Comparison of ENCODE assay signal across 9 mouse cellular contexts in genomic region chr3:51739049-51739834, GRCm38 (mm10).
DNase-seq lines count a peak whose midpoint lies in the region; ATAC-seq and TF ChIP-seq lines count a peak whose summit lies in the region.
"Had no signal": no experiment of that assay in that cellular context is flagged by ENCODE, and none has a peak within 500 bp of the region (broad histone marks: within the 10 kb centered on the region; RNA-seq: fewer than 3 reads in every experiment).

No protein-coding gene starts in this region.

- H3K4me3 ChIP-seq in heart, postnatal 0 days (ENCODE audit: low read depth, low read length), result no peak overlapping the region
- no peak overlapping the region for H3K4me3 ChIP-seq in midbrain, embryonic 15.5 days
- H3K4me3 ChIP-seq: liver, embryonic 13.5 days had no signal

- ATAC-seq in heart, postnatal 0 days (ENCODE audit: insufficient read depth, low read depth), result peak; percentile 81
- peak; percentile 71 for ATAC-seq in midbrain, embryonic 15.5 days (replicated peaks)
- ATAC-seq in monocyte, adult 5-6 weeks (replicated peaks; ENCODE audit: insufficient number of reproducible peaks, low FRiP score, low TSS enrichment, poor library complexity, severe bottlenecking), result no peak
- ATAC-seq in frontal cortex, adult (ENCODE audit: low TSS enrichment), result no peak

- no peaks in the 10 kb centered on the region for H3K27me3 ChIP-seq in heart, postnatal 0 days (ENCODE audit: control insufficient read depth, insufficient read depth, low read length)
- no peaks in the 10 kb centered on the region for H3K27me3 ChIP-seq in midbrain, embryonic 15.5 days (replicated peaks)
- H3K27me3 ChIP-seq: liver, embryonic 13.5 days had no signal

- H3K4me1 ChIP-seq in heart, postnatal 0 days (ENCODE audit: control insufficient read depth, insufficient read depth), result peaks cover 30% of the 10 kb centered on the region
- peaks cover 22% of the 10 kb centered on the region for H3K4me1 ChIP-seq in midbrain, embryonic 15.5 days

- H3K9ac ChIP-seq in heart, postnatal 0 days (replicated peaks; ENCODE audit: low read depth, low read length), result peak overlapping the region; percentile 50; the same call in 1 of the 2 replicates
- H3K9ac ChIP-seq in midbrain, embryonic 15.5 days, result peak overlapping the region; percentile 21; the same call in 1 of the 2 replicates
- H3K9ac ChIP-seq: liver, embryonic 13.5 days had no signal

- TF ChIP-seq EP300 in heart, postnatal 0 days (IDR thresholded peaks at IDR 0.05; ENCODE audit: low read depth), result no peak

- WGBS in heart, postnatal 0 days, result 18% methylated on average over 12 of the region's 12 CpGs
- WGBS in midbrain, embryonic 15.5 days, result 7% methylated on average over 12 of the region's 12 CpGs

- H3K36me3 ChIP-seq in heart, postnatal 0 days (replicated peaks; ENCODE audit: control insufficient read depth, insufficient read depth, low read length), result no peaks in the 10 kb centered on the region
- no peaks in the 10 kb centered on the region for H3K36me3 ChIP-seq in midbrain, embryonic 15.5 days (replicated peaks)
- H3K36me3 ChIP-seq: liver, embryonic 13.5 days had no signal

- peak overlapping the region; percentile 74 for H3K27ac ChIP-seq in heart, postnatal 0 days (ENCODE audit: low read depth)
- peak overlapping the region; percentile 85 for H3K27ac ChIP-seq in midbrain, embryonic 15.5 days
- H3K27ac ChIP-seq: liver, embryonic 13.5 days had no signal

- DNase-seq in cerebellum, postnatal 10 days, result peak; percentile 52 to 71
- DNase-seq in cerebellum, postnatal 36 days, result no peak
- peak; percentile 14 for DNase-seq in T-cell, adult 2 months (ENCODE audit: low spot score)
- peak; percentile 83 for DNase-seq in heart, postnatal 0 days (ENCODE audit: low spot score)
- peak; percentile 48 to 51 for DNase-seq in kidney, postnatal 36 days
- DNase-seq: liver, embryonic 13.5 days had no signal

- peak; percentile 52 for TF ChIP-seq CTCF in heart, postnatal 0 days (IDR thresholded peaks at IDR 0.05; ENCODE audit: low read depth)

- 0 out of 2 replicates have a peak overlapping the region, but pooled peaks have one; percentile 23 for H3K4me2 ChIP-seq in heart, postnatal 0 days (ENCODE audit: low read depth, low read length)
- no peak overlapping the region for H3K4me2 ChIP-seq in midbrain, embryonic 15.5 days
- H3K4me2 ChIP-seq: liver, embryonic 13.5 days had no signal

- no peaks in the 10 kb centered on the region for H3K9me3 ChIP-seq in heart, postnatal 0 days (replicated peaks; ENCODE audit: control insufficient read depth, low read length)
- no peaks in the 10 kb centered on the region for H3K9me3 ChIP-seq in midbrain, embryonic 15.5 days
- H3K9me3 ChIP-seq: liver, embryonic 13.5 days had no signal

Comparison
In these comparisons a context has a peak if more than half of its experiments do, and no peak if none do; other contexts are left out.
1. DNase-seq: peak in cerebellum, postnatal 10 days (2 of 2), T-cell, adult 2 months (single experiment), heart, postnatal 0 days (single experiment) and kidney, postnatal 36 days (2 of 2); none in cerebellum, postnatal 36 days (0 of 2).
2. ATAC-seq: peak in heart, postnatal 0 days (single experiment) and midbrain, embryonic 15.5 days (single experiment); none in monocyte, adult 5-6 weeks (single experiment) and frontal cortex, adult (single experiment).